Mouse (Mus musculus) layer of hippocampus, adult 18-20 months (tissue): ENCODE data around the gene Zfp518a. TPM values are rescaled to one million over a fixed set of nuclear protein-coding genes. Genes with fewer than 3 reads are reported as not detected.

ENCODE experiments used
- DNase-seq, 2 experiments: peaks; one replicate each; pipeline ENCODE4 v3.0.0; 2022; ENCODE audit warnings: low spot score in 2 of 2
- microRNA-seq, 2 experiments: library from miRNA; unstranded; fragments of <30 nt; microRNA quantifications; one replicate each; pipeline ENCODE4 v1.2.0; 2021
- total RNA-seq, 2 experiments: library from RNA; stranded (reverse); gene quantifications; 2 replicates each; pipeline ENCODE4 v1.2.3; 2021

The Zfp518a gene
- total RNA-seq, 2 experiments from 2014 or later, result 5.4 to 7.6 TPM

GRCm38 (mm10) chr19:40964936-40965850, 70.7 kb downstream of the Zfp518a start:
- no peak for DNase-seq

Small RNA genes within 50 kb of the gene (microRNA-seq; reads per million reads assigned to microRNA genes)
- 0 reads per million in 2 experiments for gene Mir8092

Other genes starting within 250 kb of the Zfp518a start
- gene Cc2d2b, start 146.0 kb upstream of the Zfp518a start, total RNA-seq, result 1 to 10 TPM in 1 of 2 experiments, under 1 TPM in 1; 0.54 to 1.1 TPM
- gene Ccnj, start 63.4 kb upstream of the Zfp518a start, total RNA-seq, result 1 to 10 TPM; 6.7 to 7.4 TPM
- gene Blnk, start 99.8 kb downstream of the Zfp518a start, total RNA-seq, result 1 to 10 TPM; 6.1 to 7.5 TPM
- gene Dntt, start 134.6 kb downstream of the Zfp518a start, total RNA-seq, result not detected
- gene Opalin, start 182.4 kb downstream of the Zfp518a start, total RNA-seq, result 1 to 10 TPM; 6.1 to 9.4 TPM